Mouse (Mus musculus) liver, embryonic 14.5 days (tissue): ENCODE data around the gene Erg.

Source experiments
- CTCF ChIP-seq: IDR thresholded peaks from 2 replicates; pipeline ENCODE4 v1.5.1; 2016; ENCODE audit warnings: antibody characterized with exemption, low read depth, control low read depth
- EP300 ChIP-seq: IDR thresholded peaks from 2 replicates; pipeline ENCODE4 v1.6.1; 2016; ENCODE audit warnings: antibody characterized with exemption, low read depth

- TF ChIP-seq EP300, result no peak
- no peak for TF ChIP-seq CTCF
These were observed 15.4 kb upstream of the Erg start for GRCm38 (mm10) chr16:95601807-95602206.
